Mouse (Mus musculus): ENCODE measurements around the gene Ralgps1. TPM values are rescaled to one million over a fixed set of nuclear protein-coding genes. Genes with fewer than 3 reads are reported as not detected.

Ralgps1 gene
- total RNA-seq, 2 experiments from 2014 or later = 7.5 to 7.6 TPM

GRCm38 (mm10) chr2:33162126-33162525, 209.2 kb downstream of the Ralgps1 start:
- intact Hi-C loops (cut with DNase I) = no loop called here
- DNase-seq = peak in 1 of 2 experiments; percentile 41

- peak; percentile 77 to 80 for DNase-seq
- intact Hi-C loops (cut with DNase I) = no loop called here
Observed at GRCm38 (mm10) chr2:33160326-33160973, 210.8 kb downstream of the Ralgps1 start.

GRCm38 (mm10) chr2:33159593-33159992, 211.7 kb downstream of the Ralgps1 start:
- intact Hi-C loops (cut with DNase I) = loop anchor here (5.0 kb wide), 1 partner anchor 73 kb away; no protein-coding TSS in a partner anchor

GRCm38 (mm10) chr2:33158895-33159294, 212.4 kb downstream of the Ralgps1 start:
- DNase-seq = no peak
- intact Hi-C loops (cut with DNase I) = loop anchor here (5.0 kb wide), 1 partner anchor 73 kb away; no protein-coding TSS in a partner anchor

More at GRCm38 (mm10) chr2:33159593-33159992, 211.7 kb downstream of the Ralgps1 start:
- DNase-seq = no peak

- intact Hi-C loops (cut with DNase I) = loop anchor here (5.0 kb wide), 1 partner anchor 76 kb away; no protein-coding TSS in a partner anchor
- no peak for DNase-seq
Observed at GRCm38 (mm10) chr2:33156283-33156781, 215.0 kb downstream of the Ralgps1 start.

- intact Hi-C loops (cut with DNase I) = loop anchor here (1.0 to 5.0 kb wide), 4 partner anchors 62 to 248 kb away; partner anchors contain the start of gene Angptl2
- DNase-seq = peak; percentile 74 to 86
Observed at GRCm38 (mm10) chr2:33154751-33155372, 216.4 kb downstream of the Ralgps1 start.

- intact Hi-C loops (cut with DNase I) = no loop called here
- DNase-seq = no peak
Observed at GRCm38 (mm10) chr2:33146994-33147393, 224.3 kb downstream of the Ralgps1 start.

- no peak for DNase-seq
- intact Hi-C loops (cut with DNase I) = no loop called here
Observed at GRCm38 (mm10) chr2:33143292-33143691, 228.0 kb downstream of the Ralgps1 start.

GRCm38 (mm10) chr2:33138491-33138890, 232.8 kb downstream of the Ralgps1 start:
- intact Hi-C loops (cut with DNase I) = no loop called here
- no peak for DNase-seq

GRCm38 (mm10) chr2:33137731-33138130, 233.6 kb downstream of the Ralgps1 start:
- intact Hi-C loops (cut with DNase I) = no loop called here
- DNase-seq = no peak

GRCm38 (mm10) chr2:33137244-33137643, 234.0 kb downstream of the Ralgps1 start:
- no peak for DNase-seq
- intact Hi-C loops (cut with DNase I) = no loop called here

GRCm38 (mm10) chr2:33136366-33136765, 234.9 kb downstream of the Ralgps1 start:
- intact Hi-C loops (cut with DNase I) = no loop called here
- DNase-seq = no peak

- no peak for DNase-seq
Observed at GRCm38 (mm10) chr2:33134766-33135490, 236.4 kb downstream of the Ralgps1 start.

GRCm38 (mm10) chr2:33132306-33132705, 239.0 kb downstream of the Ralgps1 start:
- DNase-seq = no peak
- intact Hi-C loops (cut with DNase I) = loop anchor here (5.0 kb wide), 1 partner anchor 150 kb away; the partner anchor contains the start of gene Slc2a8

More at GRCm38 (mm10) chr2:33134766-33135490, 236.4 kb downstream of the Ralgps1 start:
- intact Hi-C loops (cut with DNase I) = loop anchor here (5.0 kb wide), 1 partner anchor 153 kb away; the partner anchor contains the start of gene Slc2a8

- DNase-seq = peak; percentile 61 to 75
- intact Hi-C loops (cut with DNase I) = loop anchor here (2.0 to 5.0 kb wide), 2 partner anchors 107 to 149 kb away; partner anchors contain the start of gene Slc2a8
Observed at GRCm38 (mm10) chr2:33131500-33132092, 239.7 kb downstream of the Ralgps1 start, which contains the start of gene Garnl3. Garnl3 (minus strand) TSS chr2:33131654.

- DNase-seq = peak; percentile 95 to 98
- intact Hi-C loops (cut with DNase I) = loop anchor here (2.0 to 5.0 kb wide), 2 partner anchors 106 to 149 kb away; partner anchors contain the start of gene Slc2a8
Observed at GRCm38 (mm10) chr2:33130526-33131483, 240.5 kb downstream of the Ralgps1 start.

GRCm38 (mm10) chr2:33130141-33130525, 241.2 kb downstream of the Ralgps1 start:
- intact Hi-C loops (cut with DNase I) = loop anchor here (2.0 to 5.0 kb wide), 2 partner anchors 105 to 148 kb away; partner anchors contain the start of gene Slc2a8

GRCm38 (mm10) chr2:33129696-33130095, 241.6 kb downstream of the Ralgps1 start:
- intact Hi-C loops (cut with DNase I) = loop anchor here (2.0 to 5.0 kb wide), 2 partner anchors 105 to 147 kb away; partner anchors contain the start of gene Slc2a8
- no peak for DNase-seq

More at GRCm38 (mm10) chr2:33130141-33130525, 241.2 kb downstream of the Ralgps1 start:
- no peak for DNase-seq
